Mouse (Mus musculus): ENCODE measurements around the gene Meis1.

DNA sequence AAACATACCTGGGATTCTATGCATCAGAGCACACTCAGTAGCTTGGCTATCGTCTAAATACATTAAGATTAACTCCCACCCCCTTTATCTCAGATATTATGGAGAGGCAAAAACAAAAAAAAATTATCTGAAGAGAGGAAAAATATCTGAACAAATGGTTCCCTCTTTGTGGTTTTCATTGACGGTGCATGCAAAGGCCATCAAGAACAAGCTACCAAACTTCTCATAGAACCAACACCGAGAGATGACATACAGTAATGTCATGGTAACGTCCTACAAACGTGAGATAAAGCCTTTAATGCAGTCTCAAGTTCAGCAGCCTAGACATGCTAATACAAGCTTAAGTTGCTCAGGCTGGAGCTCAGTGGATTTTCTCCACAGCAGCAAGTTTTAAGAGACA is 95.5 kb downstream of the Meis1 start:
- TF ChIP-seq MAFK (IDR thresholded peaks at IDR 0.05; ENCODE audit: insufficient read depth, low read depth, low read length): no peak
- no peak for TF ChIP-seq ZC3H11A (IDR thresholded peaks at IDR 0.05; ENCODE audit: borderline replicate concordance, low read depth, low read length)
- no peak for TF ChIP-seq CHD2 (IDR thresholded peaks at IDR 0.05; ENCODE audit: low read depth, low read length)
- no peak for TF ChIP-seq ZNF384 (IDR thresholded peaks at IDR 0.05; ENCODE audit: low read depth, low read length)
- no peak for TF ChIP-seq HCFC1 (IDR thresholded peaks at IDR 0.05; ENCODE audit: borderline replicate concordance, insufficient read depth, low read length)

All from ES-E14 (cell line).